Mouse (Mus musculus) spleen, adult 2 months (tissue): ENCODE results near the gene Ppt2.

Source experiments
- CTCF ChIP-seq: fragments of 200-500 bp; IDR thresholded peaks from 2 replicates; pipeline ENCODE4 v1.5.1; 2011; ENCODE audit warnings: mild to moderate bottlenecking, inconsistent platforms; ENCODE audit not compliant: insufficient read depth, insufficient read length, insufficient replicate concordance; ENCODE audit errors: extremely low read depth
- POLR2A ChIP-seq: fragments of 200-500 bp; IDR thresholded peaks from 2 replicates; pipeline ENCODE4 v1.6.1; 2011; ENCODE audit warnings: low read depth, low read length, inconsistent platforms

- no peak for TF ChIP-seq CTCF
- TF ChIP-seq POLR2A: no peak
Measured at GRCm38 (mm10) chr17:34637459-34637858, 9.1 kb upstream of the Ppt2 start.
